Mouse (Mus musculus) colon, adult 2 months (tissue): ENCODE data around the gene Gm49510. TPM values are rescaled to one million over a fixed set of nuclear protein-coding genes. Genes with fewer than 3 reads are reported as not detected.

Experiments used
- polyA plus RNA-seq: library from polyadenylated mRNA; depleted of rRNA; stranded (reverse); fragments of >200 nt; gene quantifications from 2 replicates; pipeline ENCODE4 v1.2.3, GENCODE M21; 2012; rRNA removed

Gm49510 gene
- polyA plus RNA-seq = 0.06 TPM in 1 of 2 replicates, not detected in the other

GRCm38 (mm10) chr15:78899409-78899739, at the start of gene Gm49510:
Gene Gm49510 (plus strand): TSS chr15:78899667.

GRCm38 (mm10) chr15:78855303-78855965, 44.0 kb upstream of the Gm49510 start, which contains the start of gene Lgals2:
Gene Lgals2 (minus strand): TSS chr15:78855529.

GRCm38 (mm10) chr15:78876991-78877809, 22.3 kb upstream of the Gm49510 start, which contains the start of gene Gga1:
Gene Gga1 (plus strand): TSS chr15:78877190.

GRCm38 (mm10) chr15:78899740-78900584, 495 bp downstream of the Gm49510 start, which contains the start of gene Sh3bp1:
Gene Sh3bp1 (plus strand): TSS chr15:78899768.

GRCm38 (mm10) chr15:78913632-78914090, 14.2 kb downstream of the Gm49510 start, which contains the start of gene Pdxp:
Gene Pdxp (plus strand): TSS chr15:78913919.

GRCm38 (mm10) chr15:78926021-78926919, 26.8 kb downstream of the Gm49510 start, which contains the start of gene Lgals1:
Gene Lgals1 (plus strand): TSS chr15:78926725.

GRCm38 (mm10) chr15:78934784-78935320, 35.4 kb downstream of the Gm49510 start, which contains the start of gene Nol12:
Gene Nol12 (plus strand): TSS chr15:78934933.

GRCm38 (mm10) chr15:78947657-78948056, 48.2 kb downstream of the Gm49510 start, which contains the start of gene Triobp:
Gene Triobp (plus strand): TSS chr15:78947724.

Other genes starting within 250 kb of the Gm49510 start
- 2.5 and 2.7 TPM in 2 replicates for gene Elfn2, start 180.9 kb upstream of the Gm49510 start, polyA plus RNA-seq
- gene Mfng, start 126.2 kb upstream of the Gm49510 start, polyA plus RNA-seq = 7.6 and 8.6 TPM in 2 replicates
- 45.0 and 60.9 TPM in 2 replicates for gene Card10, start 96.6 kb upstream of the Gm49510 start, polyA plus RNA-seq
- 54.3 and 54.8 TPM in 2 replicates for gene Cdc42ep1, start 57.0 kb upstream of the Gm49510 start, polyA plus RNA-seq
- 1.9 and 6.0 TPM in 2 replicates for gene Lgals2, start 44.1 kb upstream of the Gm49510 start, polyA plus RNA-seq
- 109 and 116 TPM in 2 replicates for gene Gga1, start 22.5 kb upstream of the Gm49510 start, polyA plus RNA-seq
- 42.6 and 48.1 TPM in 2 replicates for gene Sh3bp1, start 101 bp downstream of the Gm49510 start, polyA plus RNA-seq
- gene Pdxp, start 14.3 kb downstream of the Gm49510 start, polyA plus RNA-seq = 5.3 and 6.6 TPM in 2 replicates
- 219 and 244 TPM in 2 replicates for gene Lgals1, start 27.1 kb downstream of the Gm49510 start, polyA plus RNA-seq
- 15.3 and 19.0 TPM in 2 replicates for gene Nol12, start 35.3 kb downstream of the Gm49510 start, polyA plus RNA-seq
- 68.7 and 72.3 TPM in 2 replicates for gene Triobp, start 48.1 kb downstream of the Gm49510 start, polyA plus RNA-seq
- gene H1f0, start 128.8 kb downstream of the Gm49510 start, polyA plus RNA-seq = 248 and 259 TPM in 2 replicates
- 1.4 and 1.6 TPM in 2 replicates for gene Galr3, start 142.2 kb downstream of the Gm49510 start, polyA plus RNA-seq
- 64.5 and 65.7 TPM in 2 replicates for gene Ankrd54, start 163.2 kb downstream of the Gm49510 start, polyA plus RNA-seq
- 132 and 153 TPM in 2 replicates for gene Eif3l, start 175.5 kb downstream of the Gm49510 start, polyA plus RNA-seq
- 22.2 and 23.4 TPM in 2 replicates for gene Micall1, start 209.2 kb downstream of the Gm49510 start, polyA plus RNA-seq
- gene Polr2f, start 241.3 kb downstream of the Gm49510 start, polyA plus RNA-seq = 44.7 and 62.6 TPM in 2 replicates
- 2.0 and 4.5 TPM in 2 replicates for gene 1700088E04Rik, start 241.6 kb downstream of the Gm49510 start, polyA plus RNA-seq